Mouse (Mus musculus) heart, postnatal 0 days (tissue): ENCODE measurements around the gene Kcnj8. TPM values are rescaled to one million over a fixed set of nuclear protein-coding genes. Genes with fewer than 3 reads are reported as not detected.

Experiments
- ATAC-seq: fragments of 200-750 bp; cut with Nextera tagmentation; 2 replicates; pipeline ENCODE4 v1.8.0; 2017; ENCODE audit warnings: low read depth, moderate number of reproducible peaks, moderate library complexity; ENCODE audit not compliant: insufficient read depth
- DNase-seq: peaks from one replicate; pipeline ENCODE4 v3.0.0-alpha.2; 2016; ENCODE audit warnings: low spot score
- H3K27ac ChIP-seq: fragments of 300-500 bp; sonication (generic); 2 replicates; pipeline ENCODE4 v1.5.1; 2014; ENCODE audit warnings: low read depth, mild to moderate bottlenecking
- H3K27me3 ChIP-seq: fragments of 300-500 bp; sonication (generic); 2 replicates; pipeline ENCODE4 v1.6.1; 2014; ENCODE audit warnings: low read length, mixed read lengths; ENCODE audit not compliant: control insufficient read depth, insufficient read depth
- H3K36me3 ChIP-seq: fragments of 300-500 bp; sonication (generic); replicated peaks from 2 replicates; pipeline ENCODE4 v1.6.1; 2014; ENCODE audit warnings: low read length, mixed read lengths; ENCODE audit not compliant: control insufficient read depth, insufficient read depth
- H3K4me1 ChIP-seq: fragments of 300-500 bp; sonication (generic); 2 replicates; pipeline ENCODE4 v1.6.1; 2014; ENCODE audit warnings: antibody characterized with exemption; ENCODE audit not compliant: control insufficient read depth, insufficient read depth
- H3K4me2 ChIP-seq: fragments of 300-500 bp; sonication (generic); 2 replicates; pipeline ENCODE4 v1.6.1; 2014; ENCODE audit warnings: low read depth, mild to moderate bottlenecking, low read length, moderate library complexity
- H3K4me3 ChIP-seq: fragments of 300-500 bp; sonication (generic); 2 replicates; pipeline ENCODE4 v1.5.1; 2014; ENCODE audit warnings: low read depth, low read length
- H3K9ac ChIP-seq: fragments of 300-500 bp; sonication (generic); replicated peaks from 2 replicates; pipeline ENCODE4 v1.6.1; 2014; ENCODE audit warnings: low read depth, low read length, mixed read lengths
- H3K9me3 ChIP-seq: fragments of 300-500 bp; sonication (generic); replicated peaks from 2 replicates; pipeline ENCODE4 v1.6.1; 2016; ENCODE audit warnings: low read length; ENCODE audit not compliant: control insufficient read depth
- CTCF ChIP-seq: IDR thresholded peaks from 2 replicates; pipeline ENCODE4 v1.5.1; 2016; ENCODE audit warnings: antibody characterized with exemption, control low read depth, low read depth
- EP300 ChIP-seq: IDR thresholded peaks from 2 replicates; pipeline ENCODE4 v1.6.1; 2016; ENCODE audit warnings: antibody characterized with exemption, low read depth
- WGBS: fragments of 180-500 bp; shearing (Covaris S2); extraction: QIAGEN DNeasy Blood & Tissue Kit; methylation state at CpG from one replicate; pipeline ENCODE4 v1.1.7; 2014; 5-methylcytosine and 5-hydroxymethylcytosine counted together
- polyA plus RNA-seq: library from polyadenylated mRNA; unstranded; fragments of >200 nt; fragmentation: Nextera tagmentation; extraction: Ambion mirVana; gene quantifications from 2 replicates; pipeline ENCODE4 v1.2.1, GENCODE M21; 2015
- total RNA-seq: library from RNA; depleted of rRNA; stranded (reverse); fragments of >200 nt; gene quantifications from 2 replicates; pipeline ENCODE4 v1.2.3, GENCODE M21; 2014; ENCODE audit warnings: low replicate concordance

The Kcnj8 gene
- total and polyA plus RNA-seq, 2 experiments from 2014 or later = 21.5 to 40.4 TPM

DNA sequence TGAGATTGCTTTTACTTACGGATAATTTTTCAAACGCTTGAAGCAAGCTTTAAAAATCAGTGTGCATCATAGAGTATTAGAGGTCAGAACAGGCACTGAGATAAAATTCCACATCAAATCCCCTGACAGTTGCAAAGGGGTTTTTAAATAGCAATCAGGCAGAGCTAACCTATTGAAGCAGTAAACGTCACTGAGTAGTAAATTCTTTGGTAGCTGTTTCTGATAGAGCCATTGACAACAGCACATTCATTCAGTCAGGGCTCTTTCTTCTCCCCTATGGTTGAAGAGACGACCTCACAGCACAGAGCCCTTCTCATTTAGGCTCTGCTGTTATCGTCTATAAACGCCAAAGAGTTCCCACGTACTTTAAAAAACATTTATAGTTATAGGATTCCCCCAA, 35.7 kb upstream of the Kcnj8 start:
- peaks cover 10% of the 10 kb centered on the region; the same call in 1 of the 2 replicates for H3K4me1 ChIP-seq
- peak overlapping the region; percentile 62 for H3K27ac ChIP-seq
- no peak overlapping the region for H3K4me2 ChIP-seq

GRCm38 (mm10) chr6:142602772-142603171, 31.4 kb upstream of the Kcnj8 start:
- no peak overlapping the region for H3K4me3 ChIP-seq
- no peaks in the 10 kb centered on the region for H3K9me3 ChIP-seq
- ATAC-seq = no peak
- no peak for DNase-seq
- no peak overlapping the region for H3K4me2 ChIP-seq
- H3K27ac ChIP-seq = no peak overlapping the region
- no peaks in the 10 kb centered on the region for H3K27me3 ChIP-seq
- peaks cover 10% of the 10 kb centered on the region; the same call in 1 of the 2 replicates for H3K4me1 ChIP-seq
- TF ChIP-seq EP300 = no peak
- no peak for TF ChIP-seq CTCF
- H3K9ac ChIP-seq = no peak overlapping the region
- H3K36me3 ChIP-seq = peaks cover 57% of the 10 kb centered on the region
- 76% methylated on average over 6 of the region's 6 CpGs for WGBS

More for the DNA sequence above, 35.7 kb upstream of the Kcnj8 start:
- no peaks in the 10 kb centered on the region for H3K9me3 ChIP-seq
- H3K9ac ChIP-seq = no peak overlapping the region
- TF ChIP-seq CTCF (no peak), EP300 (no peak)
- peak; percentile 74 for ATAC-seq
- 19% methylated on average over 7 of the region's 7 CpGs for WGBS
- H3K27me3 ChIP-seq = no peaks in the 10 kb centered on the region
- H3K36me3 ChIP-seq = peaks cover 38% of the 10 kb centered on the region
- peak; percentile 47 for DNase-seq
- H3K4me3 ChIP-seq = no peak overlapping the region

GRCm38 (mm10) chr6:142578831-142579230, 7.4 kb upstream of the Kcnj8 start:
- no peaks in the 10 kb centered on the region for H3K9me3 ChIP-seq
- no peak overlapping the region for H3K27ac ChIP-seq
- ATAC-seq = no peak
- TF ChIP-seq CTCF = no peak
- no peaks in the 10 kb centered on the region for H3K36me3 ChIP-seq
- no peaks in the 10 kb centered on the region for H3K27me3 ChIP-seq
- no peak overlapping the region for H3K4me2 ChIP-seq
- no peak overlapping the region for H3K9ac ChIP-seq
- WGBS = 54% methylated on average over 4 of the region's 4 CpGs
- H3K4me3 ChIP-seq = no peak overlapping the region
- no peak for DNase-seq
- H3K4me1 ChIP-seq = no peaks in the 10 kb centered on the region

- no peak for ATAC-seq
- TF ChIP-seq EP300 (no peak), CTCF (no peak)
Observed at GRCm38 (mm10) chr6:142577801-142578200, 6.4 kb upstream of the Kcnj8 start.

DNA sequence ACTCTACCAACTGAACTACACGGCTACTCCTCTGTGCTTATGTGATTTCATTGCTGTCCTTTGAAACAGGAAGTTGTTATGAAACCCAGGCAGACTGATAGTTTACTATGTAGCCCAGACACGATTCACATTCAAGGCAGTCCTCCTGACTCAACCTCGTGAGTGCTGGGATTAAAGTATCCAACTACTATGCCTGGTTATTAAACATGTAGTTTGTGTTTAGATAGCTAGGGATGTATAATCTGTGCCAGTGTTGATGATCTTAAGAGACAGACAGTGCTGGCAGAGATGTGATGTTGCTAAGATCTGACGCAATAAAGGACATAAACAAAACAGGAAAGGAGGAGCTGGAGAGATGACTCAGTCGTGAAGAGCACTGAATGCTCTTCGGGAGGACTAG, 1.5 kb upstream of the Kcnj8 start:
- DNase-seq (no peak), ATAC-seq (no peak)
- H3K27me3 ChIP-seq = peaks cover 19% of the 10 kb centered on the region; the same call in 1 of the 2 replicates
- H3K9me3 ChIP-seq = no peaks in the 10 kb centered on the region
- TF ChIP-seq EP300 = no peak
- TF ChIP-seq CTCF = no peak
- no peak overlapping the region for H3K9ac ChIP-seq
- no peak overlapping the region for H3K4me2 ChIP-seq
- H3K4me3 ChIP-seq = no peak overlapping the region
- 57% methylated on average over 6 of the region's 6 CpGs for WGBS
- no peaks in the 10 kb centered on the region for H3K36me3 ChIP-seq
- H3K27ac ChIP-seq = no peak overlapping the region
- peaks cover 9% of the 10 kb centered on the region for H3K4me1 ChIP-seq

More at GRCm38 (mm10) chr6:142577801-142578200, 6.4 kb upstream of the Kcnj8 start:
- Histone ChIP-seq H3K36me3 (no peaks in the 10 kb centered on the region), H3K9me3 (no peaks in the 10 kb centered on the region), H3K4me1 (no peaks in the 10 kb centered on the region), H3K4me2 (no peak overlapping the region), H3K4me3 (no peak overlapping the region), H3K9ac (no peak overlapping the region), H3K27ac (no peak overlapping the region), H3K27me3 (no peaks in the 10 kb centered on the region)
- WGBS = 75% methylated on average over 6 of the region's 6 CpGs
- DNase-seq = no peak
